Mouse (Mus musculus) midbrain, embryonic 11.5 days (tissue): ENCODE data around the gene Wwp2. TPM values are rescaled to one million over a fixed set of nuclear protein-coding genes. Genes with fewer than 3 reads are reported as not detected.
A peak's percentile ranks its signal among the peaks of the same experiment; 100 is the strongest.

Source experiments
- ATAC-seq: fragments of 200-750 bp; cut with Nextera tagmentation; 2 replicates; pipeline ENCODE4 v1.8.0; 2017; ENCODE audit warnings: moderate TSS enrichment, moderate library complexity; ENCODE audit not compliant: low FRiP score
- DNase-seq: peaks from one replicate; pipeline ENCODE4 v3.0.0; 2015; ENCODE audit warnings: low spot score; ENCODE audit errors: missing footprints
- H3K27ac ChIP-seq: fragments of 300-500 bp; sonication (generic); 2 replicates; pipeline ENCODE4 v1.5.1; 2014; ENCODE audit warnings: low read depth, low read length
- H3K27me3 ChIP-seq: fragments of 300-500 bp; sonication (generic); 2 replicates; pipeline ENCODE4 v1.6.1; 2014; ENCODE audit warnings: mild to moderate bottlenecking, low read length, moderate library complexity, mixed read lengths; ENCODE audit not compliant: control insufficient read depth, insufficient read depth
- H3K36me3 ChIP-seq: fragments of 300-500 bp; sonication (generic); 2 replicates; pipeline ENCODE4 v1.6.1; 2014; ENCODE audit warnings: mild to moderate bottlenecking, low read length, moderate library complexity, mixed read lengths; ENCODE audit not compliant: control insufficient read depth, insufficient read depth
- H3K4me1 ChIP-seq: fragments of 300-500 bp; sonication (generic); 2 replicates; pipeline ENCODE4 v1.6.1; 2014; ENCODE audit warnings: low read length; ENCODE audit not compliant: control insufficient read depth, insufficient read depth
- H3K4me2 ChIP-seq: fragments of 300-500 bp; sonication (generic); 2 replicates; pipeline ENCODE4 v1.6.1; 2014; ENCODE audit warnings: mild to moderate bottlenecking, moderate library complexity
- H3K4me3 ChIP-seq: fragments of 300-500 bp; sonication (generic); 2 replicates; pipeline ENCODE4 v1.5.1; 2014; ENCODE audit warnings: low read depth, low read length
- H3K9ac ChIP-seq: fragments of 300-500 bp; sonication (generic); 2 replicates; pipeline ENCODE4 v1.6.1; 2014; ENCODE audit warnings: low read length
- H3K9me3 ChIP-seq: fragments of 300-500 bp; sonication (generic); 2 replicates; pipeline ENCODE4 v1.6.1; 2016; ENCODE audit warnings: low read length; ENCODE audit not compliant: control insufficient read depth
- WGBS: fragments of 180-500 bp; shearing (Covaris S2); extraction: QIAGEN DNeasy Blood & Tissue Kit; methylation state at CpG from one replicate; pipeline ENCODE4 v1.1.7; 2014; 5-methylcytosine and 5-hydroxymethylcytosine counted together
- microRNA counts: library from miRNA; unstranded; fragments of <30 nt; microRNA quantifications from one replicate; lab custom pipeline; 2015
- microRNA-seq: library from miRNA; unstranded; fragments of <30 nt; microRNA quantifications from one replicate; pipeline ENCODE4, GENCODE M21; 2017
- polyA plus RNA-seq: library from polyadenylated mRNA; unstranded; fragments of >200 nt; fragmentation: Nextera tagmentation; extraction: Ambion mirVana; gene quantifications from 2 replicates; pipeline ENCODE4 v1.2.1, GENCODE M21; 2014

Wwp2 gene
- polyA plus RNA-seq, 1 experiment from 2014 or later: 53.1 TPM

- DNase-seq (peak; percentile 35), ATAC-seq (no peak)
- 87% methylated on average over 9 of the region's 9 CpGs for WGBS
- H3K4me2 ChIP-seq: no peak overlapping the region
- no peaks in the 10 kb centered on the region; the same call in 1 of the 2 replicates for H3K27me3 ChIP-seq
- no peaks in the 10 kb centered on the region for H3K9me3 ChIP-seq
- no peak overlapping the region for H3K9ac ChIP-seq
- no peak overlapping the region for H3K27ac ChIP-seq
- no peaks in the 10 kb centered on the region for H3K36me3 ChIP-seq
- no peaks in the 10 kb centered on the region for H3K4me1 ChIP-seq
- no peak overlapping the region for H3K4me3 ChIP-seq
These were observed 163.5 kb downstream of the Wwp2 start for GRCm38 (mm10) chr8:107599691-107600090.

- H3K4me1 ChIP-seq: peaks cover 1% of the 10 kb centered on the region; the same call in 1 of the 2 replicates
- DNase-seq: peak; percentile 98
- H3K9me3 ChIP-seq: no peaks in the 10 kb centered on the region
- 7% methylated on average over 7 of the region's 7 CpGs for WGBS
- H3K27ac ChIP-seq: no peak overlapping the region
- H3K4me3 ChIP-seq: no peak overlapping the region
- H3K27me3 ChIP-seq: no peaks in the 10 kb centered on the region; the same call in 1 of the 2 replicates
- no peak overlapping the region for H3K4me2 ChIP-seq
- ATAC-seq: no peak
- no peaks in the 10 kb centered on the region for H3K36me3 ChIP-seq
- no peak overlapping the region for H3K9ac ChIP-seq
These were observed 166.9 kb downstream of the Wwp2 start for GRCm38 (mm10) chr8:107603026-107603425.

MicroRNA genes within 50 kb of the gene (microRNA counts, 519-probe panel; counts per million panel counts)
- 5,087 counts per million, percentile 56 among the panel's probes with 10 or more counts for microRNA mmu-miR-140 (lab: Ali Mortazavi, UCI)

Small RNA genes lying within 50 kb of the gene (microRNA-seq; reads per million reads assigned to microRNA genes)
- 5,242 reads per million, percentile 91 among the genes with 10 or more reads in this experiment for gene Mir140

Other genes with a start within 250 kb of the Wwp2 start
- 6.5 and 7.6 TPM in 2 replicates for gene Nfat5, start 142.9 kb upstream of the Wwp2 start, polyA plus RNA-seq
- gene Nqo1, start 33.2 kb upstream of the Wwp2 start, polyA plus RNA-seq: 6.7 and 7.9 TPM in 2 replicates
- gene Nob1, start 11.3 kb upstream of the Wwp2 start, polyA plus RNA-seq: 69.5 and 81.7 TPM in 2 replicates
- 317 and 319 TPM in 2 replicates for gene Psmd7, start 152.1 kb downstream of the Wwp2 start, polyA plus RNA-seq